Comparison of ENCODE assay signal across 14 mouse cellular contexts in the genomic region with DNA sequence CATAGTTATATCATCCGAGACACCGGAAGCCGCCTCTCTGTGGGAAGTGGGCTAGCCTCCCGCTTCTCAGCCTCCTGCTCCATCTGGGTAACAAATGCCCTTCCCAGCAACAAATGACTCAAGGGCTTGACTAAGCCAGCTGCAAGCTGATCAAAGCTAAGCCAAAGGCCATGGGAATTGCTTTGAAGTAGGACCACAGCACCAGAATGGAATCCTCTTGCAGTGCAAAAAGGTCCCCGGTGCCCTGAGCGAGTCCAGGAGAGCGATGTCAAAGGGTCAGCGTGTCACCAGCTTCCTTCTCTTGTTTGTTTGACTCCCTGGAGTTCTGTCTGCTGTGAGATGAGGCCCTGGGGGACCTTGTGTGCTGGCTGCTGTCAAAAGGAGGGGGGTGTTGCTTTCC. TPM values are rescaled to one million over a fixed set of nuclear protein-coding genes. Genes with fewer than 3 reads are reported as not detected.
DNase-seq lines count a peak whose midpoint lies in the region; ATAC-seq lines count a peak whose summit lies in the region.
"Had no signal": no experiment of that assay in that cellular context is flagged by ENCODE, and none has a peak within 500 bp of the region (broad histone marks: within the 10 kb centered on the region; RNA-seq: fewer than 3 reads in every experiment).

No protein-coding gene starts in this region.

- WGBS in heart, embryonic 10.5 days: 40% methylated on average over 8 of the region's 8 CpGs
- 29% methylated on average over 8 of the region's 8 CpGs for WGBS in neural tube, embryonic 15.5 days

- H3K9ac ChIP-seq in neural tube, embryonic 15.5 days (replicated peaks): no peak overlapping the region

- H3K9me3 ChIP-seq in heart, embryonic 10.5 days: peaks cover under 1% of the 10 kb centered on the region; the same call in 1 of the 2 replicates
- H3K9me3 ChIP-seq in neural tube, embryonic 15.5 days (replicated peaks): no peaks in the 10 kb centered on the region

- H3K4me3 ChIP-seq in heart, embryonic 10.5 days: no peak overlapping the region
- no peak overlapping the region for H3K4me3 ChIP-seq in neural tube, embryonic 15.5 days (replicated peaks)
- H3K4me3 ChIP-seq: forebrain, embryonic 10.5 days had no signal

- ATAC-seq in neural tube, embryonic 15.5 days (ENCODE audit: low FRiP score): no peak
- no peak for ATAC-seq in activated CD4-positive, CD25-positive, alpha-beta regulatory T cell, adult 4 months

- no peaks in the 10 kb centered on the region for H3K36me3 ChIP-seq in heart, embryonic 10.5 days
- H3K36me3 ChIP-seq in neural tube, embryonic 15.5 days: no peaks in the 10 kb centered on the region
- H3K36me3 ChIP-seq: forebrain, embryonic 10.5 days had no signal

- H3K27ac ChIP-seq in heart, embryonic 10.5 days: peak overlapping the region; percentile 52; the same call in 1 of the 2 replicates
- no peak overlapping the region for H3K27ac ChIP-seq in neural tube, embryonic 15.5 days (replicated peaks)

- no peak overlapping the region for H3K4me2 ChIP-seq in neural tube, embryonic 15.5 days

- H3K27me3 ChIP-seq in heart, embryonic 10.5 days (ENCODE audit: insufficient read depth, poor library complexity, severe bottlenecking): no peaks in the 10 kb centered on the region
- H3K27me3 ChIP-seq in neural tube, embryonic 15.5 days (replicated peaks): no peaks in the 10 kb centered on the region

- peaks cover 15% of the 10 kb centered on the region for H3K4me1 ChIP-seq in heart, embryonic 10.5 days
- peaks cover 19% of the 10 kb centered on the region for H3K4me1 ChIP-seq in neural tube, embryonic 15.5 days

- DNase-seq in heart, embryonic 10.5 days (ENCODE audit: low spot score): no peak
- no peak for DNase-seq in heart, postnatal 4 days
- peak; percentile 44 for DNase-seq in neural tube, embryonic 10.5 days (ENCODE audit: extremely low spot score, low spot score)
- DNase-seq in kidney, postnatal 25 days: peak; percentile 27 to 73
- DNase-seq in frontal cortex, postnatal 10 days (ENCODE audit: low spot score in 2 of 2): no peak
- no peak for DNase-seq in frontal cortex, postnatal 36 days (ENCODE audit: low spot score in 2 of 2)
- DNase-seq: cerebellum, postnatal 14 days had no signal

RNA-seq across cellular contexts. Expression of gene Rflna, which starts 33.2 kb away (rescaled TPM):
- polyA plus RNA-seq in heart, embryonic 10.5 days (2016; fragmentation: Nextera tagmentation; extraction: Ambion mirVana): 1.1 and 2.6 TPM in 2 replicates
- 1 to 10 TPM; 1.2 to 1.3 TPM for total RNA-seq in heart, postnatal 4 days (2021)
- polyA plus RNA-seq in neural tube, embryonic 15.5 days (2015; fragmentation: Nextera tagmentation; extraction: Ambion mirVana): 6.7 and 7.7 TPM in 2 replicates
- polyA plus RNA-seq in activated CD4-positive, CD25-positive, alpha-beta regulatory T cell, adult 4 months (2017; shearing (Covaris generic)): under 1 TPM in 1 of 2 experiments, not detected in 1; 0.61 TPM
- total RNA-seq: hematopoietic stem cell, adult 5-6 weeks; megakaryocyte, adult 5-6 weeks; MEL; neutrophil, adult 5-6 weeks had no signal

Comparison
In these comparisons a context has a peak if more than half of its experiments do, and no peak if none do; other contexts are left out.
1. DNase-seq: peak in neural tube, embryonic 10.5 days (single experiment) and kidney, postnatal 25 days (2 of 2); none in heart, embryonic 10.5 days (single experiment), heart, postnatal 4 days (single experiment), frontal cortex, postnatal 10 days (0 of 2) and frontal cortex, postnatal 36 days (0 of 2).